Mouse (Mus musculus) CD4-positive, CD25-positive, alpha-beta regulatory T cell, adult 2 months (primary cell): ENCODE measurements around the gene Cops3.
A peak's percentile ranks its signal among the peaks of the same experiment; 100 is the strongest.

Source experiments
- DNase-seq: peaks from one replicate; pipeline ENCODE4 v3.0.0-alpha.2; 2012; ENCODE audit warnings: low read depth, low spot score

Gene Cops3

DNA sequence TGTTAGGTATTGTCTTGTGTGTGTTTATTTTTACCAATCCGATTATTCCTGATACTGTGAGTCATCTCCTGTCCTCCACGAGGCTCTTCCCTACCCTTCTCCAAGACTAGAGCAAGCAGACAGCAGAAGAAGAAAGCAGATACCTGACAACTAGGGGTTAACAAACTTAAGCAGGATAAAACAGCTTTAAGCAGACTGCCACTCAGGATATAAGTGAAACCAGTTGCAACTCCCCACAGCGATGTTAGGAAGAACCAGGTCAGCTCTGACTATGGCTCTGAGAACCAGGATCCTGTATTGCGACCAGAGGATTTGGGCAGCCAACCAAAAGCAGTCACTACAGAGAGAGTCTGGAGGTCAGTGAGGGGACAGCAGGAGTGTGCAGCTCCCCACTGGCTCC, 28.4 kb downstream of the Cops3 start:
- DNase-seq: no peak

DNA sequence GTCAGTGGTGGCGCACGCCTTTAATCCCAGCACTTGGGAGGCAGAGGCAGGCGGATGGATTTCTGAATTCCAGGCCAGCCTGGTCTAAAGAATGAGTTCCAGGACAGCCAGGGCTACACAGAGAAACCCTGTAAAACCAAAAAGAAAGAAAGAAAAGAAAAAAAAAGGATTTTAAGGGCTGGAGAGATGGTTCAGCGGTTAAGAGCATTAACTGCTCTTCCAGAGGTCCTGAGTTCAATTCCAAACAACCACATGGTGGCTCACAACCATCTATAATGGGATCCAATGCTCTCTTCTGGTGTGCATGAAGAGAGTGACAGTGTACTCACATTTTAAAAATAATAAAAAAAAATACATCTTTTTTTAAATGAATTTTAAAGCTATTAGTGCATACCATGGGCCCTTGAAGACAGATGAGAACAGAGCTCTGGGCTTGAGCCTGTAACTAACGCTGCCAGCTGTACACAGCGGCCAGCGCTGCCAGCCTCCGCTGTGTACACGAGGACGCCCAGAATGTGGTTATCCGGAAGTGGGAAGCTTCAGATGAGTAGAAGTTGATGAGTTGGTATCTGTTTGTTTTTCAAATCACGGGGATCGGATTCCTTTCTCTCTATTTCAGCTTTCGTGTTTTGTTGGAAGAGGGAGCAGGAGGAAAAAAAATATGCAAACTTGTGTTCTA, 29.0 kb downstream of the Cops3 start:
- peak; percentile 27 for DNase-seq

DNA sequence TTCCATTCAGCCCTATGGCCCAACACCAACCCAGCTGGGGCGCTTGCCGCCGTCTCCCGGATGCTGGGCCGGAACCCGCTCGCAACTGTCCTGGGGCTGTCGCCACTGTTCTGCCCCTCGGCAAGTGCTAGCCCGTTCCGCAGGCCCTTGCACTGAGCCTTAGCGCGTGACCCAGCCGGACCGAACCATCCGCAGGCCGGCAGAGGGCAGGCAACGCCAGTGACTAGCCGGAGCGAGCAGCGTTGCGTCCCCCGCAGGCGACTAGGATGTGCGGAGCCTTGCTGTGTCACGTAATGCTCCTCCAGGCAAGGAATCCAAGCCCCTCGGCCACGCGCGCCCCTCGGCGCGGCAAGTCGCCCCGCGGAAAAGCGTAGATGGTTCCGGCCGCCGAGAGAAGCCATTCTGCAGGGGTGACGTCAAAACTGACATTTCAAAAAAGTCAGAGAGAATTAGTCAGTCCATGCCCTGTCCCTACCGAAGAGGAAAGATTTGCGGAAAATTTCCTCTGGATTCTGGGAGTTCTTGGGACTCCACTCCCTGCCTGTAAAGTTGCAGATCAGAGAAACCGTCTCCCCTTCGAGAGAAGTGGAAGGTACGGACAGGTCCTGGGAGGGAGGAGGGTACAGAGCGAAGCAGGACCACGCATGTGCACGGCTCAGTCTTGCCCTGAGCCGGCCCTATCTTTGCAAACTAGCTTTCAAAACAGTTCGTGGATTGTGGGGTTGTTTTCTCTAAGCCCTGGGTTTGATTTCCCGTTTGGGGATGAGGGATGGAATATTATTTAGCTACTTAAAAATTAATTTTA, 29.8 kb downstream of the Cops3 start, which contains the start of gene Flcn:
Flcn (minus strand) TSS at position 347 of the 805 bp plus-strand sequence.
- DNase-seq: peak; percentile 93

DNA sequence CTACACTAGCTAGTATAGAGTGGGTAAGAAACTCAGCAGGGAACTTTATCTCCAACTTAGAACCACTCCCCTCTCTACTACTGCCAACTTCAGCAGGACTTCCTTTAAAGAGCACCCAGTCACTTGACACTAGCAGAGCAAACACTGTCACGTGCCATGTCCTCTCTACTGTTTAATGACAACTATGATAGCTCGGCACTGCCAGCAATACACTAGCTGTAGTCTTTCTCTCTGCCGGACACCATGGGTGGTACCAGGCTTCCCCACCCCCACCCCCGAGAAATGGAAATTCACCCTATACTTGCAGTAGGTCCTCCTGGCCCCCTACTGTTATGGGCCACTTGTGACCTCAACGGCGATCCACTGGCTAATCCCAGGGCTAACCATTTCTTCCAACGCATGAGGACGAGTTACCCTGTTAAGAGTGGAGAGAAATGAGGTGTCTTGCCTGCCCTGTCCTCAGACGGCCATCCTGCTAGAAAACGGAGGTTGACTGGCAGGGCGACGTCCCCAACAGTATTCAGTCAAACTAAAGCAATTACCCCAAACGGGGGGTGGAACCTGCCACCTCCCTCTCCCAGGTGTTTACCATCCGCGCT, 30.5 kb downstream of the Cops3 start:
- DNase-seq: peak; percentile 77

DNA sequence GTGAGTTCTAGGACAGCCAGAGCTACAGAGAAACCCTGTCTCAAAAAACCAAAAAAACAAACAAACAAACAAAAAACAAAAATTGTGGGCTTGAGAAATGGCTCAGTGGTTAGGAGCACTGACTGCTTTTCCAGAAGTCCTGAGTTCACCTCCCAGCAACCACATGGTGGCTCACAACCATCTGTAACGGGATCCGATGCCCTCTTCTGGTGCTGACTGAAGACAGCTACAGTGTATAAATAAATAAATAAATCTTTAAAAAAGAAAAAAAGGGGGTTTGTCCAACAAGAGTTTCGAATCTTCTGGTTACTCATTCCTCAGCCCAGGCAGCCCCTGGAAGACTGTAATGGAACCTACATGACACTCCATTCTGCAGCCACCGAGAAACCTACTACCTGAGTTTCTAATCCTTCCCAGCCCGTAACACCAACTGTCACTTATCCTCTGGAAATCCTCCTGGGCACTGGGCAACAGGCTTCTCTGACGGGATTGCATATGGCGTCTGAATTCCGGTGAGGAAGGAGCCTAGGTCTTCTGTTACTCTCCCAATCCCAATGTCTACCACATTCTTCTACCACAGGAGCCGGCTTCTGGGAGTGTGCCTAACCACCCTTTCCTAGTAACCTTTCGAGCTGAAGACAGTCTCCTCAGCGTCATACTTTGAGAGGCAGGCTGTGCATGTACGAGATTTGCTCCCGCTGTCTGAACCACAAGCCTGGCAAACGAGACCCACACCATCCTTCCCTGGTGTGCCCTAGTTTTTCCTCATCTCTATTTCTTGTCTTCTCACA, 31.3 kb downstream of the Cops3 start:
- DNase-seq: no peak

DNA sequence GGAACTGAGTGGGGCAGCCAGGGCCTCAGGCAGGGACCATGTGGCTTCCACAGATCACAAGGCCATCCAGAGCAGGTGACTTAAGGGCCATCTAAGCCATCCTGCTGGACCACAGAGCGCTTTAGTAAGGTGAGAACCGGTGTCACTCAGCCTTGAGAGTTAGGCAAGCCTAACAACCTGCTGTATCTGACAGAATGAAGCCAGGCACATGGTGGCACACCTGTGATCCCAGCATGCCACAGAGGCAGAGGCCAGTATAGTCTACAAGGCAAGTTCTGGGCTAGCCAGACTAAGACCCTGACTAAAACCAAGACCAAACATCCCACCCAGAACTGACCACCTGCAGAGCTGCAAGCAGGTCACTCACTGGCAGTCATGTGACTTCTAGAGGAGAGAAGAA, 34.0 kb downstream of the Cops3 start:
- no peak for DNase-seq

DNA sequence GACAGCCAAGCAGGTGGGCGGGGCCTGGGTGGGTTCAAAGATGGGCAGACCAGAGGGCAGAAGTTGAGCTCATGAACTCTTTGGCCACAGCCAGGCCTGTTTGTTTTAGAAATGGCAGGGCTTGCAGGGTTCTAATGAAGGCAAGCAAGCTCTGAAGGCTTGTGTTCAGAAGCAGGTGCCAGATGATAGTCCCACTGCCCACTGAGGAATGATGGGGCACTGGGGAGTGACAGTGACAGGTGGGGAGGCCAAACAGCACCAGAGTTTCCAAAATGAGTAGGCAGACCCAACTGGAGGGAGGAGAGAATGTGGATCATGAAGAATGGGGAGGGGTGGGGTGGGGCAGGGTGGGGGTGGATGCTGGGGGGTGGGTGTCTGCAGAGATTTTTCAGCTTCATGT, 34.4 kb downstream of the Cops3 start:
- DNase-seq: no peak

DNA sequence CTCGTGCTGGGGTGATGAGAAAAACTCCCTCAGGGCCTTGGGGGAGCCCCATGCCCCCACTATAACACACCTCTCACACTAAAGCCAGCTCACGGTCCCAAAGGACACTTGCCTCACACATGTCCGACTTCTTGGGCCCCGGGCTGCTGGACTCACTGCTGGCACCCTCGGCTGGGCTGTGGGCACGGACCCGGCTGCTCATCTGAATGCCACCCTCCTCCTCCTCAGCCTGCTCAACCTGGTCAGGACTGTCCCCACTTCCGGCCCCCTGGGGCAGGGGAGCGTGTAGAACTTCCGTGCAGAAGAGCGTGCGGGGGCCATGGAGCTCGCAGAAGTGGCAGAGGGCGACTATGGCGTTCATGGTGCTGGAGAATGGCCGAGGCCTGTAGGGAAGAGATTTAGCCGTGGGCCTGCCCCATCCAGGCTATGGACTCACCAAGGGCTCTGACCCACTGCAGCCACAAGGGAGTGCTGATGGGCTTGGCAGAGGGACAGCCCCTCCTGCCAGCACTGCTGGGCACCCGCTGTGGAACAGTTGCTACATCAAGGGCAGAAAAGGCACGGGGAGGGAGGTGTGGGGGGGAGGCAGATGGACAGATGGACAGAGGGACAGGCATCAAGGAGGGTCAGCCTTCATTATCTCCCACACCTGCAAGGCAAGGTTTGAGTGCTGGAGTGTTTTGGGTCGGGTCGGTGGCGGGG, 35.1 kb downstream of the Cops3 start:
- DNase-seq: no peak

DNA sequence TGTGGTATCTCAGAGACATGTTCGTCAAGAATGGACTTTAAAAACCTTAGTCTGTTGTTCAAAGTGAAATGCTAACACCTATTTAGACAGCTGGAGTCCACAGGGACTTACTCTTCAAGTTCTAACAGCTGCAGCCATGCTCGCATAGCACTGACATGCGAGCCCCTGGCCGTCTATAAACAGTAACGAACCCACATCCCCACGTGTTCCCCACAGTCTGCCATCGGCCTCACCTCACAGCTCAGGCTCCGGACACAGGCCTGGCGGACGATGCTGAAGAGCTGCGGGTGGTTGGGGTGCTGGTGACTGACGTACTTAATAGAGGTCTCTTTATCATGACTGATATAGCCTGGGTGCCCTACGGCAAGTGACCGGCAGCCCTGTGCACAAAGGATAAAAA, 36.1 kb downstream of the Cops3 start:
- DNase-seq: no peak

DNA sequence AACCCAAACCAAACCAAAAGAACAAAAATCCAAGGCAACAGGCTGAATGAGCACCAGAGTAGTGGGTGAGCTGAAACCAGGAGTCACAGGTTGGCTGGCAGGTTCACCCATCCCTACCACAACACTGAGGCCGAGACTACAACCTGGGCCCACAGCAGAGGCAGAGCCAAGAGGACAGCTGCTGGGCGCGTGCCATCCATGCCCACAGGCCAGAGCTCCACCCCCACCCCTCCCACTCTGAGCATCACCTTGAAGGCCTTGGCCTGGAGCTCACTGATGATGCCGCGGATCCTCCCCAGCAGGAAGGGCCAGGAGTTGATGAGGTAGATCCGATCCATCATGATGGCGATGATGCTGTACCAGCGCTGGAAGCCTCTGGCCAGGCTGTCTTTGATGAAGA, 37.8 kb downstream of the Cops3 start:
- DNase-seq: no peak

DNA sequence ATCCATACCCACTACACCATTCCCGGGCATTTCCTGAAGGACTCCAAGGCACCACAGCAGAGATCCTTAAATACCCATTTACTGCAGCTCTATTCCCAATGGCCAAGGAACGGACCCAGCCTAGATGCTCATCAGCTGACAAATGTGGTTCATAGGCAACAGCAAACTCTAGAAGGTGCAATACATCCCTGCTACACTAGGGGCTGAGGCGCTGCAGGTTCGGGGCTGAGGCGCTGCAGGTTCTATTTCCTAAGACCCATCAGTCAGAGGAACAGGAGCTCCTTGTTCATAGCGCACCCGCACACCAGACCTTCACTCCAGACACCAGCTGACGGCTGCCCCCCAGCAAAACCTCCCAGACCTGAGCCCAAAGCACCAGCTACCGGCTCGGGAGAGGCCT, 39.2 kb downstream of the Cops3 start:
- peak; percentile 21 for DNase-seq

DNA sequence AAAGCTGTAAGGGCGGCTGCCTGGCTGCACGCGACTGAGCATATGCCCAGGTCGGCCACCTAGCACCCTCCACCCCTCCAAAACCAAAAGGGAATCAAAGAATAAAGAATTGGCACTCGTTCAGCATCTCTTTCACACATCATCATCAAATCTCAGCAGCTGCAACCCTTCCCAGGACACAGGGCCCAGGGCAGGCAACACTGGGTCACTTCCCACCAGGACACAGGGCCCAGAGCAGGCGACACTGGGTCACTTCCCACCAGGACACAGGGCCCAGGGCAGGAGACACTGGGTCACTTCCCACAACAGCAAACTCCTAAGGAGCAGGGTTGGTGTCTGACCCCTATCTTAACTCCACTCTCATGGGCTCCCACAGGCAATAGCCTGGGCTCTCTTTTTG, 46.2 kb downstream of the Cops3 start:
- DNase-seq: no peak

DNA sequence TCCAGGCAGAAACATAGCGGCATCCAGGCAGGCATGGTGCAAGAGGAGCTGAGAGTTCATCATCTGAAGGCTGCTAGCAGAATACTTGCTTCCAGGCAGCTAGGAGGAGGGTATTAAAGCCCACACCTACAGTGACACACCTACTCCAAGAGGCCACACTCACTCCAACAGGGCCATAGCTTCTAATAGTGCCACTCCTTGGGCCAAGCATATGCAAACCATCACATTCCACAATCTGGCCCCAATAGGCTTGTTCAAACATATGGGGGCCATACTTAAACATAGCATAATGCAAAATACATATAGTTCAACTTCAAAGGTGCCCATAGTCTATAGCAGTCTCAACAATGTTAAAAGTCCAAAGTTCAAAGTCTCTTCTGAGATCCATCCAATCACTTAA, 50.3 kb downstream of the Cops3 start:
- no peak for DNase-seq

DNA sequence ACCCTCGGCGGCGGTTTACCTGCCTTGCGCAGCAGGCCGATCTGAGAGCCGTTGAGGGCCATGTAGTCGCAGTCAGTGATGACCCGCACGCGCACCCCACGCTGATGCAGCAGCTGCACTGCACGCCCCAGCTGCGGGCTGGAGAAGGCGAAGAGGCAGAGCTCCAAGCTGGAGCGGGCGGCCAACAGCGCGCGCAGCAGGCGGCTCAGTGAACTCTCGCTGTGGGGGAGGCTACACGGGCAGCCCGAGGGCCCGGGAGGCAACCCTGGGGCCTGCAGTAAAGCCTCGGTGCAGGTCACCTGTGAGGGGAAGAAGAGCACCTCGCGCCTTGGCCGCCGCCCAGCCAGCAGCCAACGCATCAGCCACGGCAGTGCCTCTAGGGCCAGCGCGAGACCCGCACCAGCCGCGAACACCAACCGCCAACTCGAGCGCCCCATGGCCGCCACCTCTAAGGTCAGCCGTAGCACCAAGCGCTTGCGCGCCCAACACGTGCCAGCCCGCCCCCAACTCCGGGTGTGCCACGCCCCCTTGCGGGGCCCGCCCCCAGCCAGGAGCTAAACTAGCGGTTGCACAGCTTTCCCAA, 52.3 kb downstream of the Cops3 start, which contains the start of gene Pld6:
Pld6 (minus strand) TSS at position 447 of the 583 bp plus-strand sequence.
- peak; percentile 44 for DNase-seq

DNA sequence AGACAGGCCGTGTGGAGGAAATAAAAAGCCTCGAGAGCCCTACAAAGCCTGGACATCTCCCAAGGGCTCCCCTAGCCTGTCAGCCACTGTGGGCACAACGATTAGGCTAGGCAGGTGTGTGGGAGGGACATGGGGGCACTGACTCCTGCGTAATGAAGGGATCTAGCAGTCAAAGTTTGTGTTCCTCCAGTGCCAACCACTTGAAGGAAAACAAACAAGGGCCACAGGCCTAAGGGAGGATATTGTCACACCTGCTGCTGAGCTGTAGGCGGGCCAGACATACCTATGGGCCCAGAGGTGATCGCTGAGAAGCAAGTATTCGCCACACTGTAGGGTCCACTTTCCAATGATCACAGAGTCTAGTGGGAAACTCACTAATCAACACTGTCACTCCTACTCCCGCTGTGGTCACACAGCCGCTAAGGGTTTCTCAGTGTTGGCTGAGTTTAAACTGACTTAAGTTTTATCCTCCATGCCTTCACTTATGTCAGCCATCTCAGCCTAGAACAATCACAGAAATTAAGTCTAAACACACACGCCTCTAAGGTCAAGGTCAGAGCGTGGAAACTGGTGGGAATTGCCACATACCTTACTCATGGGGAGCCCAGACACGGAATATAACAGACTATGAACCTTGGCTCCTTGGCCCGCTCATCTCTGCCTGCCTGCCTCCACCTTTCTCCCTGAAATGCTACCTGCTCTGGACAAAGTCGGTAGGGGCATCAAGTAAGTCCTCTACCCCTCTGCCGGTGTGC, 53.0 kb downstream of the Cops3 start:
- DNase-seq: no peak

DNA sequence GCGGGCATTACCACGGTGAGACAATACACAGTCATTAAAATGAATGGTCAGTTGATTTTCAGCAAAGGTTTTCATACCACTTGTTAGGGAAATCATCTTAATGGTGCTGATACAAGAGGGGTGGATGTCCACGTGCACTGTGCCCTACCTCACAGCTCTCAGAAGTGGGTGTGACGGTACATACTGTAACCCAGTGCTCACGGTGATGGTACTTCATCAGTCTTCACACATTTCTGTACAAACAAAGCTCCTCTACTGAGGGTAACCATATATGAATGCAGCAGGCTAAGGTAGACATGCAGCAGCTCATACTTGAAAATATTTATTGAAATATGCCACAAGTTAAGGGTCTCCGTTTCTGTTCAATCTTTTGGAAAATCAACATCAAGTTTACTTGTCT, 56.0 kb downstream of the Cops3 start:
- DNase-seq: no peak

DNA sequence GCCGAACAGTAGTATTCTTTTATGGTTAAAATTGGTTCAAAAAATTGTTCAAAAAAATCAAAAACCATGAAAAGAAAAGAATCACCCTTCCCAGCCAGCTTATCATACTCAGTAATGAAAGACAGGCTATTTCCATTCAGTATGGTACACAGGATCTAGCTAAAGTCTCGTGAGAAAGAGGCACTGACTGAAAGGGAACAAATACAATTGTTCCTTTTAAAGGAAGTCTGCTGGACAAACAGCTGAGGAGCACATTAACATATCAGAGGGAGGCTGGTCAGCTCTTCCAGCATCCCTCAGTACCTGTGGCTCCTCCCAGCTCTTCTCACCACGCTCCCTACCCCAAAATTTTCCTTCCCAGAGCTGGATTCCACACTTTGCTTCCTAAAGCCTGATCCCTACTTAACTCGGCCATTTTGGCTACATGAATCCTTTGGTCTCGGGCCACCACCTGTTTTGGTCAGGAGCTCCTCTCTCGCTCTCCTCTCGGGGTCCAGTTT, 57.5 kb downstream of the Cops3 start:
- no peak for DNase-seq

DNA sequence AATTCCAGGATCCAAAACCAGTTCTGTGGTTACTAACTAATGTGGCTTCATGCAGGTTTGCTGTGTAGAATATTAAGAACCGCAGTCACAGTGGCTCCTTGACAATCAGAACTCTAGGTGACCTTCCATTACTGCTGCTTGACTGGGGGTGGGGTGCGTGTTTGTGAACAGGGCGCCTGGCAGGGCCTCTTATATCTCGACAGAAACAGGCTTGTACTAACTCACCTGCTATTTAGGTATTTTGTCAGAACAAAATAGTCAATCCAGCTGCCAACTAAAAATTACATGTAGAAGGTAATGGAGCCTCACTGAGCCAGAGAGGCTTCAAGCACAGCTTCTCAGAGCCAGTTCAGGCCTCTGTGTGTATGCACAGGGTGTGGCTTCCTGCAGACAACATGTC, 59.4 kb downstream of the Cops3 start:
- no peak for DNase-seq

DNA sequence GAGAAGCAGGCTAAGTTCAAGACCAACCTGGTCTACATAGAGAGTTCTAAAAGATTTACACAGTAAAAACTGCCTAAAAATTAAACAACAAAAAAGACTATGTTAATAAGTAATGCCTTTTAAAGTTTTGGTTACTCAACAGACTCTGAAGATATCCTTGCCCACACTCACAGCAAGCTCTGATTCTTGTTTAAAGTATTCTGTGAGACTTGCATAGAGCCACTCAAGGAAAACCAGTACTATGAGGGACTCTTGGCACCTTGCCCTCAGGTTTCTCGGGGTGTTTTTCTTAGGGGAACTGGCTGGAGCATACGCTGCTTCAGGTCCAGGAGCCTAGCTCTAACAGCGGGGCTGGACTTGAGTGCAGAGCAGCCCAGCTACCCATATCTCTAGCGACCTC, 60.2 kb downstream of the Cops3 start:
- no peak for DNase-seq

DNA sequence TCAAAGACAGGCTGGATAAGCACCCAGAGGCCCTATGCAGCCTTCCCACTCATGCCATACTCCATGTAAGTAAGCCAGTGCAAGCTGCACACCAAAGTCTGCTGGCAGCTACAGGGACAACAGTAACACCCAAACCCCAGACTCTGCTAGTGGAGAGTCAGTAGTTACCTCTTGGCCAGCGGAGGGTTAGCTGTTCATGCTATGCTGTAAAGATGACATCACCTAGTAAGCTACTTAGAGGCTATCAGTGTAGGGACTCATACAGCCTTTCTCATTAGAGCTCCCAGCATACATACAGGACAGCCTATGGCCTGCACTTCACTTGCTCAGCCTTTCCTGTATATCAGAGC, 60.8 kb downstream of the Cops3 start:
- DNase-seq: no peak
